Mouse (Mus musculus) liver, embryonic 16.5 days (tissue): ENCODE measurements around the gene Tmem259. TPM values are rescaled to one million over a fixed set of nuclear protein-coding genes. Genes with fewer than 3 reads are reported as not detected.

Experiments used
- ATAC-seq: fragments of 200-750 bp; cut with Nextera tagmentation; 2 replicates; pipeline ENCODE4 v1.8.0; 2017; ENCODE audit warnings: low read depth, mild to moderate bottlenecking, moderate number of reproducible peaks, moderate library complexity
- H3K27ac ChIP-seq: fragments of 300-500 bp; sonication (generic); 2 replicates; pipeline ENCODE4 v1.5.1; 2014; ENCODE audit warnings: mild to moderate bottlenecking, low read length
- H3K27me3 ChIP-seq: fragments of 300-500 bp; sonication (generic); 2 replicates; pipeline ENCODE4 v1.6.1; 2014; ENCODE audit warnings: low read depth, low read length, mixed read lengths; ENCODE audit not compliant: control insufficient read depth, insufficient read depth
- H3K36me3 ChIP-seq: fragments of 300-500 bp; sonication (generic); 2 replicates; pipeline ENCODE4 v1.6.1; 2014; ENCODE audit warnings: mild to moderate bottlenecking; ENCODE audit not compliant: control insufficient read depth, insufficient read depth
- H3K4me1 ChIP-seq: fragments of 300-500 bp; sonication (generic); 2 replicates; pipeline ENCODE4 v1.6.1; 2014; ENCODE audit warnings: low read depth, low read length, mixed read lengths; ENCODE audit not compliant: control insufficient read depth
- H3K4me2 ChIP-seq: fragments of 300-500 bp; sonication (generic); 2 replicates; pipeline ENCODE4 v1.6.1; 2014; ENCODE audit warnings: low read depth, low read length, mixed read lengths
- H3K4me3 ChIP-seq: fragments of 300-500 bp; sonication (generic); 2 replicates; pipeline ENCODE4 v1.5.1; 2014; ENCODE audit warnings: low read depth, mild to moderate bottlenecking, low read length
- H3K9ac ChIP-seq: fragments of 300-500 bp; sonication (generic); 2 replicates; pipeline ENCODE4 v1.6.1; 2014; ENCODE audit warnings: low read depth, low read length
- H3K9me3 ChIP-seq: fragments of 300-500 bp; sonication (generic); replicated peaks from 2 replicates; pipeline ENCODE4 v1.6.1; 2016; ENCODE audit warnings: low read length; ENCODE audit not compliant: control insufficient read depth
- WGBS: fragments of 180-500 bp; shearing (Covaris S2); extraction: QIAGEN DNeasy Blood & Tissue Kit; methylation state at CpG from one replicate; pipeline ENCODE4 v1.1.7; 2014; ENCODE audit not compliant: insufficient replicate concordance; 5-methylcytosine and 5-hydroxymethylcytosine counted together
- polyA plus RNA-seq: library from polyadenylated mRNA; unstranded; fragments of >200 nt; fragmentation: Nextera tagmentation; extraction: Ambion mirVana; gene quantifications from 2 replicates; pipeline ENCODE4 v1.2.1, GENCODE M21; 2015

Gene Tmem259
- polyA plus RNA-seq, 1 experiment from 2014 or later = 4.8 TPM

DNA sequence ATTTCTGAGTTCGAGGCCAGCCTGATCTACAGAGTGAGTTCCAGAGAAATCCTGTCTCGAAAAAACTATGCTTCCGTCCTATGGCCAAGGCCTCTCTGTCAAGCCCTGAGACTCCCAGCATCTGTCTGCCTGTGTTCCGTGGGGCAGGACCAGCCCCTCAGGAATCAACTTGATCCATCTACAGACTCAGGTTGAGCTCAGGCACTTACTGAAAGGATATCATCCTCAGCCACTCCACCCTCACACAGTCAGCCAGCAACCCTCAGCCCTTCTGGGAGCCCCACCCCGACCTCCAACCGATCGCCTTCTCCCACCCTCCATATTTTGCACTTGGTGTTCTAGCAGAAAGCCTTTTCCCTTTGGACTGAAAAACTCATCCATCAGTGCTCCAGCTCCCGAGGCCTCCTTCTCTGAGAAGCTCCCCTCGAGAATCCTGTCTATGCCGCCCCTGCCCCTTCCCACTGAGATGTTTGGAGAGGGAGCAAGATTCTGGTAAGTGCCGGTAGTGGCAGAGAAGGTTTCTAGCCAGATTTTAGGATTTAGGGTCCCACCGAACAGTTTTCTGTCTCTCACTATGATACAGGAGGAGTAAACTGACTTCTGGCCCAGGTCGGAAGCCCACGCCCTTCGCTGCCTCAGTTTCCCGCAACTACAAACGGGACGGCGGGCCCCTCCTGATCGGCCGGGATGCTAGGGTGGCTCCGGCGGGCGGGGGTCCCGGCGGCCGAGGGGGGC, 3.8 kb upstream of the Tmem259 start:
- Histone ChIP-seq H3K9ac (peak overlapping the region; percentile 58), H3K27ac (peak overlapping the region; percentile 99), H3K36me3 (peaks cover 4% of the 10 kb centered on the region; the same call in 1 of the 2 replicates), H3K4me2 (peak overlapping the region; percentile 71), H3K4me3 (peak overlapping the region; percentile 64), H3K27me3 (peaks cover 28% of the 10 kb centered on the region), H3K4me1 (peaks cover 45% of the 10 kb centered on the region), H3K9me3 (no peaks in the 10 kb centered on the region; the same call in 1 of the 2 replicates)
- WGBS = 18% methylated on average over 27 of the region's 27 CpGs
- ATAC-seq = no peak

DNA sequence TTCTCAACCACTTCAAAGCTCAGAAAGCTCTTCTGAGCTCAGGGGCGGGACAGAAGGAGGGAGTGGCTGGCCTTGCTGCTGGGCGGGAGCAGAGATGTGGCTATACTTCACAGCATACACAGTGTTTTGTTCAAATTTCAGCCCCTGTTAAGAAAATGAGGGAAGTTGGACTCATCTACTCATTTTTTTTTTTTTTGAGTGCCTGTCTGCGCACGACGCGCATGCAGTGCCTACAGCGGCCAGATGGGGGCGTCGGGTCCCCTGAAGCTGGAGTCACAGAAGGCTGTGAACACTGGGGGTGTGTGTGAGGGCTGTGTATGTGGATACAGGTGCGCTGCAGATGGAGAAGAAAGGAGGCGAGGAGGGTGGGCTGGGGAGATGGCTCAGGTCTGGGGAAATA, 2.8 kb upstream of the Tmem259 start:
- peak overlapping the region; percentile 92 for H3K9ac ChIP-seq
- peaks cover under 1% of the 10 kb centered on the region; the same call in 1 of the 2 replicates for H3K36me3 ChIP-seq
- H3K4me1 ChIP-seq = peaks cover 51% of the 10 kb centered on the region
- H3K4me3 ChIP-seq = peak overlapping the region; percentile 87
- H3K9me3 ChIP-seq = no peaks in the 10 kb centered on the region; the same call in 1 of the 2 replicates
- peaks cover 28% of the 10 kb centered on the region for H3K27me3 ChIP-seq
- WGBS = under 1% methylated on average over 11 of the region's 11 CpGs
- no peak for ATAC-seq
- peak overlapping the region; percentile 99 for H3K27ac ChIP-seq
- H3K4me2 ChIP-seq = peak overlapping the region; percentile 96

DNA sequence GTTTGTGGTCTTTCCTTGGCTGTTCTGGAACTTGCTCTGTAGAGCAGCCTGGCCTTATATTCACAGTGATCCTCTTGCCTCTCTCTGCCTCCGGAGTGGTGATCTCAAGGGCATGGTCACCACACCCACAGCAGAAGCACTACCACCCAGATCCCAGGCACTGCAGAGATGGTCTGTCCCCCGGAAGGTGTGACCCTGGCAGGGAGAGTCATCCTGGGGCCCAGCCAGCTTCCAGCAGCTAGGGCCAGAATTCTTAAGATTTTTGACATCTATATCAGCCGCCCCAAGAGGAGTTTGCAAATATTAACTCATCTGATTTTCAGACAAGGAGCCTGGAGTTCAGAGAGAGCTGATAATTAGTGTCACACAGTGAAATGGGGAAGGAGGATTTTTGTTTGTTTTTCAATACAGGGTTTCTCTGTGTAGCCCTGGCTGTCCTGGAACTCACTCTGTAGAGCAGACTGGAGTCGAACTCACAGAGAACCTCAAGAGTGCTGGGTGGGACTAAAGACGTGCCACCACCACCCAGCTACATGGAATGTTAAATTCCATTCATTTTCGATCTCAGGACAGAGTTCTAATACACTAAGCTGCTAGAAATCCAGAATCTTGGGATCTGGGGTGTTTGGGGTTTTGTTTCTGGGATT, 2.2 kb upstream of the Tmem259 start:
- Histone ChIP-seq H3K9ac (peak overlapping the region; percentile 92), H3K27ac (peak overlapping the region; percentile 99), H3K27me3 (peaks cover 28% of the 10 kb centered on the region), H3K4me1 (peaks cover 51% of the 10 kb centered on the region), H3K9me3 (no peaks in the 10 kb centered on the region), H3K4me3 (peak overlapping the region; percentile 87), H3K36me3 (no peaks in the 10 kb centered on the region), H3K4me2 (peak overlapping the region; percentile 96)
- 20% methylated on average over 6 of the region's 6 CpGs for WGBS
- ATAC-seq = peak; percentile 22

DNA sequence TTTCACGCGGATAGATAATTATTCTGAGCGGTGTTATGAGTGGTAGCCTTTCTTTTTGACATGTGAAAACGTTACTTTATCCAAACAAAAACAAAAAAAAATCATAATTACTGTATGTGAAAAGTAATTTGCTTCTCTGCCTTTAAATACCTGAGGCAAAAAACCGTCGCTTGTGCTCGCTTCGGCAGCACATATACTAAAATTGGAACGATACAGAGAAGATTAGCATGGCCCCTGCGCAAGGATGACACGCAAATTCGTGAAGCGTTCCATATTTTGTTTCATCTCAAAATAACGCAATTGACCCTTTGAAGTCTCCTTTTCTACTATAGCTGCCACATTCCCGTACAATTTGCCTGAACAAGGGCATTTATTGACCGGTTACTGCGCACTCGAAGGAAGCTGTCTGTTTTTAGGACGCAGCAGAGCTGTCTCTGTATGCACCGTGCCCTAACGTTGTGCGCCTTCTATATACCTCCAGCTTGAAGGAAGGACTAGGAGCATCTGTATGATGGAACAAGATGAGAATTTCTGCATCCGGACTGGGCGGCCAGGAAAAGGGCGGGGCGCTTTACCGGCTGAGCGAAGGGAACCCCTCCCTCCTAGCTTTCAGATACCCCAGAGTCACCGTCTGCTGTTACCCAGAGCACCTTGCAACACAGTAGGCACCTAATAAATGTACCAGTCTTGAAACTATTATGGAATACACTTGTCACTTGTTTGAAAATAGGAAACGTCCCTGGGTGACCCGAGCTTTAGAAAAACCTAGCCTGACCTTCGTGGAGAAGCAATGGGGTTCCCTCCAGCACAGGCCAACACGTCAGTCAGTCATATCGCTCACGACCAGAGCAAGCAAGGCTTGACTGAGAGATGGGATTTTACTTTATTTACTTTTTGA, 1.5 kb upstream of the Tmem259 start:
- H3K27ac ChIP-seq = peak overlapping the region; percentile 99
- WGBS = 2% methylated on average over 35 of the region's 35 CpGs
- ATAC-seq = peak; percentile 30
- H3K9me3 ChIP-seq = no peaks in the 10 kb centered on the region
- peaks cover 51% of the 10 kb centered on the region for H3K4me1 ChIP-seq
- peak overlapping the region; percentile 87 for H3K4me3 ChIP-seq
- H3K27me3 ChIP-seq = peaks cover 28% of the 10 kb centered on the region
- H3K4me2 ChIP-seq = peak overlapping the region; percentile 96
- peak overlapping the region; percentile 92 for H3K9ac ChIP-seq
- no peaks in the 10 kb centered on the region for H3K36me3 ChIP-seq

DNA sequence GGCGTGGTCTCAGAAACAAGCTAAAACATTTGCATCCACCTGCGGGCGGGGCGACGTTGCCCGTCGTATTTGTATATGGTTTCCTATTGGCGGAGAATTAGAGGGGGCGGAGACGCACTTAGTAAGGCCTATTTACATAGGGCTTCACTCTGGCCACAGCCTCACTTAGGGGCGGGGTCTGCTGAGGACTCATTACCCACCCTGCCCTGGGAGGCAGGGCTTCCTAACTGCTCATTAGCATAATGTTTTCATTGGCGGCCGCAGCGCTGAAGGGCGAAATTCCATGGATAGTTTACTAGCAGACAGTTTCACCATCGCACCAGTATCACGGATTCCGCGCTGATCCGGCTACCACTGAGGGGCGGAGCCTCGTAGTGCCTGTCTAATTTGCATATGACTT, 741 bp upstream of the Tmem259 start:
- peaks cover 25% of the 10 kb centered on the region for H3K27me3 ChIP-seq
- peaks cover 51% of the 10 kb centered on the region for H3K4me1 ChIP-seq
- peak overlapping the region; percentile 92 for H3K9ac ChIP-seq
- H3K4me3 ChIP-seq = peak overlapping the region; percentile 87
- under 1% methylated on average over 22 of the region's 22 CpGs for WGBS
- ATAC-seq = peak; percentile 87
- no peaks in the 10 kb centered on the region for H3K9me3 ChIP-seq
- peak overlapping the region; percentile 99 for H3K27ac ChIP-seq
- H3K4me2 ChIP-seq = peak overlapping the region; percentile 96
- no peaks in the 10 kb centered on the region for H3K36me3 ChIP-seq

DNA sequence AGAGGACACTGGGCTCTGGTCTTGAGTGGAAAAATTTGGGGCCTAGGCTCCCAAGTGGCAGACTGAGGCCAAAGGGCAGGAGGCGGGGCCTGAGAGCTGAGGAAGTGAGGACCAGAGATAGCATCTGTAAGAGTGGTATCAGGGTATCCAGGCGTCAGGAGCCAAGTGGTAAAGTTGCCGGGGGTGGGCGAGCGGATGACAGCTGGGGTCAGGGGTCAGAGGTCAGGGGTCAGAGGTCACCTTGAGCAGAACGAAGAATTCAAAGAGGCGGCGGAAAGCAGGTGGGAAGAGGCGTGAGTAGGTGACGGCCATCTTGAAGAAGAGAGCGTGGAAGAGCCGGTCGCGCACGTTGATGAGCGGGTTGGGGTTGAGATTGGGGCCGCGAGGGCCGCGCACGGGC, 460 bp downstream of the Tmem259 start:
- H3K4me3 ChIP-seq = peak overlapping the region; percentile 87
- peaks cover 45% of the 10 kb centered on the region for H3K4me1 ChIP-seq
- under 1% methylated on average over 17 of the region's 21 CpGs for WGBS
- H3K27ac ChIP-seq = peak overlapping the region; percentile 99
- peak overlapping the region; percentile 96 for H3K4me2 ChIP-seq
- H3K9ac ChIP-seq = peak overlapping the region; percentile 92
- no peak for ATAC-seq
- peaks cover under 1% of the 10 kb centered on the region; the same call in 1 of the 2 replicates for H3K9me3 ChIP-seq
- peaks cover 6% of the 10 kb centered on the region for H3K36me3 ChIP-seq
- peaks cover 13% of the 10 kb centered on the region for H3K27me3 ChIP-seq

DNA sequence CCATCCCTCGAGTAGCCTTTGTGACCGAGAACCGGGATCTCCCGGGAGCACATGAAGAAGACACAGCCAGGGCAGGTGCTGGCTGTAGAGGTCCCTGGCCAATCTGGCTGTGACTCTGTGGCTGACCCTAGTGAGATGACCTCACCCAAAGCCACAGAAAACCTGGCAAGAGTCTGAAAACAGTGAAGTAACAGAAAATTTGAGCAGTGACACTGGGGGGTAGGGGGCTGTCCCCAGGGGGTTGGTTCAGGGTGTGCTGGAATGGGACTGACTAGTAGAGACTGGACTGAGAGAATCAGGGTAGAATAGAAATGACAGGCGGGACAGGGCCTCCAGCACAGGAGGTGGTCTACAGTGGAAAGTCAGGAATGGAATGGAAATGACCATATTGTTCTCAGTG, 925 bp downstream of the Tmem259 start:
- H3K4me1 ChIP-seq = peaks cover 41% of the 10 kb centered on the region
- peak overlapping the region; percentile 99 for H3K27ac ChIP-seq
- peak overlapping the region; percentile 87 for H3K4me3 ChIP-seq
- peaks cover 4% of the 10 kb centered on the region; the same call in 1 of the 2 replicates for H3K9me3 ChIP-seq
- peak overlapping the region; percentile 92 for H3K9ac ChIP-seq
- ATAC-seq = no peak
- 66% methylated on average over 5 of the region's 5 CpGs for WGBS
- peaks cover 11% of the 10 kb centered on the region for H3K36me3 ChIP-seq
- peaks cover 9% of the 10 kb centered on the region for H3K27me3 ChIP-seq
- H3K4me2 ChIP-seq = peak overlapping the region; percentile 96

DNA sequence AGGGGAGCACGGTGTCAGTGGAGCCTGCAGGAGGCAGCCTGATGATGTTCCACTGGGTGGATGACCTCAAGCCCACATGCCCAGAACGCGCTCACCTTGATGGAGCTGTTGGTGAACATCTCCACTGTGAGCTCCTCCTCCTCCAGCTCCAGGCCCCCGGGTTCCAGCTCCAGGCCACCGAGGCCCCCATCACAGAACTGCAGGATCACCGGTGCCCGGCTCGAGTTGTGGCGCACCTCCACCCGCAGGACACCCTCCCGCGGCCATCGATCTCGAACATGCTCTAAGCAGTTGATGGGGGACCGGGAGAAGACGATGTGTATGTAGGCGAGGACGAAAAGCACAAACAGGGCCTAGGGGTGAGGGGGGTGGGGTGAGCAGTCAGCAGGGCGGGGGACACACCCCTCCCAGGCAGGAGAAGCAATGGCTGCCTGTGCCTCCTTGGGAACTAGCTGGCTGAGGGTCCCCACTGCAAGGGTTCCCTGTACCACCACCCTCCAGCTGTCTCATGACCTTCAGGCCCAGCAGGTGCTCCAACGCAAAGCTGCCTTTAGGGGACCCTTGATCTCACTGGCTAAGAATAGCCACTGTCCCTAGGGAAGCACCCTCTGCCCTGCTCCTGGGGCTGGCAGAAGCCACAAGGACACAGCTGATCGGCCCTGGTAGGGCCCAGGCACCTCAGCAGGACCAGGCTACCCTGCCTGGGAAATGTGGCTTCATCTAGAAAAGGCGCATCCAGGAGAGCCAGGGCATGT, 4.6 kb downstream of the Tmem259 start:
- Histone ChIP-seq H3K9ac (no peak overlapping the region), H3K9me3 (peaks cover 28% of the 10 kb centered on the region), H3K4me1 (peaks cover 13% of the 10 kb centered on the region), H3K27ac (no peak overlapping the region), H3K4me3 (no peak overlapping the region), H3K4me2 (no peak overlapping the region), H3K27me3 (no peaks in the 10 kb centered on the region), H3K36me3 (peaks cover 41% of the 10 kb centered on the region)
- 91% methylated on average over 22 of the region's 22 CpGs for WGBS
- no peak for ATAC-seq
